Mouse (Mus musculus): ENCODE results near the gene Ugt1a6b.

Gene Ugt1a6b

DNA sequence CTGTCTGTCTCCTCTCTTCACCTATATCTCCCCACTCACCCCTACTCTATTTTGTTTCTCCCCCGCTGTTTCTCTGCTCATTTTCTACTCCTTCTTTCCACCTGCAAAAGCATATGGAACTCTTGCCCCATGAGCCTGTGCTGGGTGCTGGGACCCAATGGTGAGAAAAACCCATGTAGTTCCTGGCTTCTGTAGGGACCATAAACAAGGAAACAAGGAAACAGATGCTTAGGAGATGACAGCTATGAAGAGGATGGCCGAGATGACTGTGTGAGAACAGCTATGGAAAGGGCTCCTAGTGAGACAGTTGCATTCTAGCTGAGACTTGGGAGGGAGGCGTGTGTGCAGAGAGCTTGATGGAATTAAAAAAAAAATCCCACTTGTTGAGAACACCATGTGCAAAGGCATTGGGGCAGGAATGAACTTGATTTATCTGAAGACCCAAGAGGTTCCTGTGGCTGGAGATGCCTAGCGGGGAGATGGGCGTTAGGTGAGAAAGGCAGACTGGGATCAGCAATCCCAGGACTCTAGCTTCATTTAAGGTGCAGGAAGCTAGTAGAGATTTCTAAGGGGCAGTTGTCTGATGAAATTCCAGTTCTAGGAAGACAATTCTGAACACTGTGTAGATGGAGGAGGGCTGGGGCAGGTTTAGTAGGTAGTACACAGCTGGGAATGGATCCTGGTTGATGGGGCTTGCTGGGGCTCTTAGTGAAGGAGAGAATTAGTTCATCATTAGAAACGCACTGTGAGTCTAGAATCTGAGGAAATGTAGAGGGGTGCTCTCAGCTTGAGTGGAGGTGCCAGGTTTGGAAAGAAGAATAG lies 128.1 kb downstream of the Ugt1a6b start:
- ChIA-PET CTCF (interaction anchor here in 2 of 4 experiments (0.6 to 0.8 kb wide), 2 partner anchors 59 to 511 kb away, joined by 3 read pairs; no protein-coding TSS in a partner anchor), POLR2A (interaction anchor here in 1 of 4 experiments (1.0 to 1.2 kb wide), 2 partner anchors 9 to 11 kb away, joined by 4 to 5 read pairs; no protein-coding TSS in a partner anchor)

DNA sequence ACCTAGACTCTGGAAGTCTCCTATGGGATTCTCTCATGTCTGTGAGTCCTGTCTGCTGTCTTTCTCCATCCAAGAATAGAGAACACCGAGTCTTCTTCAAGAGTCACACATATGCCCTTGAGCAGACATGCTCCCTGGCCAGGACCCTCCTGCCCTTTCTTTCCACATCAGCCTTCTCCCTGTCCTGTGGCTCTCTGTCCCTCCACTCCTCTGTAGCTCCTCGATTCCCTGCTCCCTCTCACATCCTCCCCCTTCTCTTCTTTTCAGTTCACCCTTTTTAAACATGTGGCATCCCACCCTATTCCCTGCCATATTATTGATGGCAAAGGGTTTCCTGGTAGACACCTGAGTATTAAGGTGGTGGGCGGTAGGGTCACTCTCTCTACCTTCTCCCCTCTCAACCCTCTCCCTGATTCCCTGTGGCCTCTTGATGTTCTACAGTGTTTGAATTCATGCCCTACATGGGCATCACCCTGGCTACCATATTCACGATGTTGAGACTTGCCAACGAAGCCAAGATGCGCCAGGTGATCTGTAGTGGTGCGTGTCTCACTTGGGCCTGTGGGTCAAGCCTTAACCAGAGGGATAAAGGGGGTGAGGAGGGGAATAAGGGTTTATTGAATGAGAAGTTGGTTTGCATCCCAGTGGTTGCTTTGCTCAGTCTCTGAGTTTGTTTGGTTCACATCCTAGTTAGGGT lies 128.9 kb downstream of the Ugt1a6b start:
- CTCF ChIA-PET, result interaction anchor here in 1 of 4 experiments (0.7 kb wide), 1 partner anchor 9 kb away, joined by 3 read pairs; no protein-coding TSS in a partner anchor
- POLR2A ChIA-PET, result interaction anchor here in 1 of 4 experiments (0.7 to 3.0 kb wide), 5 partner anchors 9 to 879 kb away, joined by 3 to 15 read pairs (median 5); no protein-coding TSS in a partner anchor

DNA sequence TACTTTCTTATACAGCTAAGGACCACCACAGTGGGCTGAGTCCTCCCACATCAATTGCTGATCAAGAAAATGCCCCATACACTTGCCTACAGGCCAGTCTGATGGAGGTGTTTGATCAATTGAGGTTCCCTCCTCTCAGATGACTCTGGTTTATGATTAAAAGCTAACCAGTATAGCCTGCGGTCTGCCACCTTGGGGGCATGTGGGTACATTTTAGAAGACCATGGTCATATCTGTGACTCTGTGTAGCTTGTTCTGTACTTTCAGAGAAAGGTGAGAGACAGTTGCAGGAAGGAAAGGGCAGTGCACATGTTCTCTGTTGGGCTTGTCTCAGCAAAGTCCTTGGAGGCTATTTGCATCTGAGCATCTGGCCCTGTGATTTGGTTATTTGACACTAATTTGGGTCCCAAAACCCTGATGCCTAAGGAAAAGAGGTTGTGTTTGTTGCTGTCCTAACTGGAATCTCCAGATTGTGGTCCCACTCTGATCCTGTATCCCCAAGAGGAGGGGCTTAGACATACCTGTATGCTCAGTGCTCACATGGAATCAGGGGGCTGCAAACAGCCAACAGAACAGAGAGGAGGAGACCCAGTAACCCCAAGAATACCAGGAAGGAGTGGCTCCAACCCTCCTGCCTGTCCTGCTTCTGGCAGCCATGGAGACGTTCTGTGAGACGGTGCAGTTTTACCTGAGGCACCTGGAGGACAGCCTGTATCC lies 129.8 kb downstream of the Ugt1a6b start:
- ChIA-PET CTCF (interaction anchor here in 1 of 4 experiments (0.7 kb wide), 1 partner anchor 10 kb away, joined by 3 read pairs; no protein-coding TSS in a partner anchor), POLR2A (interaction anchor here in 2 of 4 experiments (0.6 to 3.0 kb wide), 7 partner anchors 10 to 880 kb away, joined by 3 to 15 read pairs (median 4); no protein-coding TSS in a partner anchor)

DNA sequence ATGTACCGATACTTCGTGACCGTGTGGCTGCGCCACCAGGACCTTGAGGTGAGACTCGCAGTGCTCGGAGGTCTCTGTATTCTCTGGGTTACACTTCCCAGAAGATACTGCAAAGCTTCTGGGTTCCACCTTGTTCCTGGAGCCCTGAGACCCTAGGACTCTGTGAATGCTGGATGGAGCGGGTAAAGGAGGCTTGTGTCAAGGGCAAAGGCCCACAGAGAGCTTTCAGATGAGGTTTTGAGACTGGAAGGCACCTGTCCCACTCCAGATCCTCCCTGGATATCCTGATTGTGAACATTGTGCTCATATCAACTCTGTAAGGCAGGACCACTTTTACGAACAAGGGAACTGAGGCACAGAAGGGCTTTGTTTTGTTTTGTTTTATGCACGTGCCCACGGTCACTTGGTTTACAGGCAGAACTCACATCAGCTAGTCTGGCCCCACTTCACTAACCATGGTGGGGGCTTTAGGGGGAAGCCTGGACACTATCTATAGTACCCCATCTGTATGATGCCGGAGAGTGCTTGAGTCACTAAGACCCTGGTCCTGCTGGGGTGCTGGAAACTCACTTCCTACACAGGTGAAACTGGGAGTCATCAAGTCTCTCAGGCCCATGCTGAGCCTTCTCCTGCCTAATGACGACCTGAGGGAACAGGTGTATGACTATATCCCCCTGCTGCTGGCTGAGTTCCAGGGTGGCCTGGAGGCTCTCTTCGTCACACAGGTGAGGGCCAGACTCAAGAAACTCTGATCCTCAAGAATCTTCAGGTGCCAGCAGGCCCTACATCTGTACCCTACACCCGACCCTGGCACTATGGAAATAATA lies 130.6 kb downstream of the Ugt1a6b start:
- CTCF ChIA-PET, result no interaction called here
- POLR2A ChIA-PET, result interaction anchor here in 3 of 4 experiments (0.5 to 3.0 kb wide), 8 partner anchors 9 to 32 kb away, joined by 3 to 15 read pairs (median 3); no protein-coding TSS in a partner anchor

DNA sequence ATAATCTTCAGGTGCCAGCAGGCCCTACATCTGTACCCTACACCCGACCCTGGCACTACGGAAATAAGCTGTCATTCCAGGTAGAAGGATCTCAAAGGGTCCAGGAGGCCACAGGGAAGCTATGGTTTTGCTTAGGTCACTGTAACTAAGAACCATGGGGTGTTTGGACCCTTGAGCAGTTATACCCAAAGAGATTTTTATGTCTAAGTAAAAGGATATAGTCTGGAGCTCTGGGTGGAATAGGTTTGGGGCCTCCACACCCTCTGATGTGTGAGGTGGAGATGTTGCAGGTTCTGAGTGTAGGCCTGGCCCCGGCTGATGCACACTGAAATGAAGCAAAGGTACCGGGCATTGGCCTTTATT lies 131.2 kb downstream of the Ugt1a6b start:
- CTCF ChIA-PET, result interaction anchor here in 1 of 4 experiments (0.6 kb wide), 1 partner anchor 666 kb away, joined by 3 read pairs; no protein-coding TSS in a partner anchor

DNA sequence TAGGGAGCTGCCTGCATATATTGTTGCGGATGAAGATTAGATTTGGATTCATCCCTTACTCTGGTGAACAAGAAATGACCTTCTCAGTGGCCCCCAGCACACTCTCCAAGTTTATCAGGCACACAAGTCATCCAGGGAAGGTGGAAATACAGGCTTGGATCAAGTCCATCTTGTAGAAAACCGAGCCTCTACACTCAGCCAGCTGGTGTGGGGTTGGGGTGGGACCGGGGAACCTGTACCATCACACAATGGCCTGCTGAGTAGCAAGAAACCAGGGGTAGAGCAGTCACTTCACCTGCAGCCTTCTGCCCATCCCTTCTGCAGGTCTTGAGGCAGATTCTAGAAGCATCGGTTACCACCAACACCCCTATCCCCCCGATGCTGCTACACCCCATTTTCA lies 131.6 kb downstream of the Ugt1a6b start:
- CTCF ChIA-PET, result interaction anchor here in 2 of 4 experiments (0.6 to 0.8 kb wide), 2 partner anchors 67 to 666 kb away, joined by 3 to 4 read pairs; no protein-coding TSS in a partner anchor
- POLR2A ChIA-PET, result interaction anchor here in 1 of 4 experiments (1.2 to 3.0 kb wide), 2 partner anchors 11 to 15 kb away, joined by 4 to 15 read pairs; no protein-coding TSS in a partner anchor

More for the DNA sequence above, 131.2 kb downstream of the Ugt1a6b start:
- POLR2A ChIA-PET, result interaction anchor here in 2 of 4 experiments (0.5 to 3.0 kb wide), 5 partner anchors 10 to 15 kb away, joined by 3 to 15 read pairs (median 3); no protein-coding TSS in a partner anchor

DNA sequence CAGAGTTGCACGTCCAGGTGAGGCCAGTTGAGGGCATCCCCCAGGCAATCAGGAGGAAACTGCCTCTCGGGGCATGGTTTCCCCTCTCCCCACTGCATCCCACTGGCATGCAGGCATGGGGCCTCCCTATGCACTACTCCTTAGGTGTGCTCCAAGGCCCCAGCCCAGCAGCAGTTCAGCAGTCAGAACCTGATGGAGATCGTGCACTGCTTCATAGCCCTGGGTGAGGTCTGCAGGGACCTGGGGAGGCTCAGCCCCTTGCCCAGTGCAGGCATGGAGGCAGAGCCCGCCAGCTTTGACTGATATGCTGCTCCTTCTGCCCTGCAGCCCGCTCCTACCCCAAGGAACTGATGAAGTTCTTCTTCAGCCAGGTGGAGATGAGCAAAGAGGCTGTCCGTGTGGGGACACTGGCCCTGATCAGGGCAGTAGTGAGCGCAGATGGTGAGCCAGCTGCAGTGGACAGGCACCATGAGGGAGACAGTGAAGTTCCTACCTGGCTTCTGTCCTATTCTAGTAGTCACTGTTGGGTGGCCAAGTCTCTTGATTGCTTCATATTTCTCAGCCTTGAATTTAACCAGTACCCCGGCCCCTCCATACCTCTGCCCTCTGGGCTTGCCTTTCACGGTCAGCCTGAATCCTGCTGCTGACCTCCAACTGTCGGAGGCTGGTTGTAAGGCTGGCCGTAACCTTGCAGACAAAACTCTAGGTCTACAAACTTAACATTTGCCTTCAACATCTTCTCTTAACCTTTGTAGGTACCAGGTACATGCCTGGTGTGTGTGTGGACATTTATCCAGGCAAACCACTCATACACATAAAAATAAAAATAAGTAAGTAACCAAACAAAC lies 132.2 kb downstream of the Ugt1a6b start:
- POLR2A ChIA-PET, result interaction anchor here in 2 of 4 experiments (0.7 to 3.0 kb wide), 5 partner anchors 9 to 97 kb away, joined by 3 to 15 read pairs (median 3); no protein-coding TSS in a partner anchor
- CTCF ChIA-PET, result interaction anchor here in 2 of 4 experiments (0.6 to 0.8 kb wide), 2 partner anchors 66 to 667 kb away, joined by 3 to 4 read pairs; no protein-coding TSS in a partner anchor

DNA sequence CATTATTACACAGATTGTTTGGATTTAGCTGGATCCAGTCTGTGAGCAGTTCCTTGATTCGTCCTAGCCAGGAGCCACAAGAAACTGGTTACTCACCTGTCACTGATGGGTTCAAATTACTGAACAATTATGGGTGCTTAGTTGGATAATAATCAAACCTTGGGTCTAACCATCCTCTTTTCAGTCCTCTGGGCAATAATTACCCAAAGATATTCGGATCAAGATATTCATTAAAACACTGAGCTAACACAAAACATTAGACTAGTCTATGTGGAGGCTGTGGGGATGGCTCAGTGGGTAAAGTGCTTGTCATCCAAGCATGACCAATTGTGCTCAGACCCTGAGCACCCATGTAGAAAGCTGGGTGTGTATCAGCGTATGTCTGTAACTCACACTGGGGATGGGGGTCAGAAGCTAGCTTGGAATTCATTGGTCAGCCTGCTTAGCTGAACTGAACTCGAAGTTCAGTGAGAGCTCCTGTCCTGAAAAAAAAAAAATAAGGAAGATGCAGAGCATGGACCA lies 132.9 kb downstream of the Ugt1a6b start:
- ChIA-PET CTCF (interaction anchor here in 1 of 4 experiments (0.6 kb wide), 1 partner anchor 70 kb away, joined by 3 read pairs; no protein-coding TSS in a partner anchor), POLR2A (interaction anchor here in 2 of 4 experiments (0.5 to 1.9 kb wide), 8 partner anchors 10 to 110 kb away, joined by 3 to 6 read pairs (median 4); no protein-coding TSS in a partner anchor)

DNA sequence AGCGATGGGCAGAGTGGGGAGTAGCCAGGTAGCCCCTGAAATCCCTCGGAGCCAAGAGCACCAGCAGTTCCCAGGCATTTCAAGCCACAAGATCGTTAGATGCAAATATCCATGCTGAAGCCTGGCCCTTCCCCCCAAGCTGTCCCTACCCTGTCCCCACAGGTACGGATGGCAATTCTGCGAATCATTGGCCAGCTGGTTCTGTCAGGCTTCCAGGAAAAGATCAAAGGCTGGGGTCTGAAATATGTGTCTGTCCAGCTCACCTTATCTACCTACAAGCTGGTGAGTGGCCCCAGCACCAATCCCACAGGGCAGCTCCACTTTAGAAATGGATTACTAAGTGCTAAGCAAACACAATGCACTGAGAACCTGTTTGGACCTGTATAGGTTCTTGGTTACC lies 134.3 kb downstream of the Ugt1a6b start:
- ChIA-PET CTCF (interaction anchor here in 2 of 4 experiments (0.7 to 1.5 kb wide), 2 partner anchors 40 to 50 kb away, joined by 3 read pairs; partner anchors contain the start of genes Hjurp (in 1 of the 2) and Trpm8 (in 1 of the 2)), POLR2A (interaction anchor here in 2 of 4 experiments (0.5 to 1.9 kb wide), 6 partner anchors 10 to 998 kb away, joined by 3 to 5 read pairs (median 4); no protein-coding TSS in a partner anchor)

DNA sequence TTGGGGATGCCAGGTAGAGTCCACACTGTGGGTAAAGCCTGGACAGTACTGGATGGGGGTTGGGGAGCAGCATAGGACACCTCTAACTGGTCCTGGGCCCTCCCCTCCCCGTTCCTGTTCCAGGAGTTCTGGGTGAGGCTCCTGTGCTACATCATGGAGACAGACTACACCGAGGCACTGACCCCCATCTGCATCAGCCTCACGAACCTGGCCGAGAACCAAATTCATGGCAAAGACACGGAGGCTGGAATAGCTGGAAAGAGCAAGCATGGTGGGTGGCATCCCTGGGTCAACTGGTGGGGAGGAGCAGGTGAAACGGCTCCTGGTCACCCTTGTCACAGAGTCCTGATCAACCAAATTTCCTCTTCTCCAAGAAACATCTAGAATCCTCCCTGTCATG lies 135.7 kb downstream of the Ugt1a6b start:
- POLR2A ChIA-PET, result interaction anchor here in 1 of 4 experiments (0.7 to 1.7 kb wide), 5 partner anchors 8 to 17 kb away, joined by 3 to 5 read pairs (median 3); no protein-coding TSS in a partner anchor

DNA sequence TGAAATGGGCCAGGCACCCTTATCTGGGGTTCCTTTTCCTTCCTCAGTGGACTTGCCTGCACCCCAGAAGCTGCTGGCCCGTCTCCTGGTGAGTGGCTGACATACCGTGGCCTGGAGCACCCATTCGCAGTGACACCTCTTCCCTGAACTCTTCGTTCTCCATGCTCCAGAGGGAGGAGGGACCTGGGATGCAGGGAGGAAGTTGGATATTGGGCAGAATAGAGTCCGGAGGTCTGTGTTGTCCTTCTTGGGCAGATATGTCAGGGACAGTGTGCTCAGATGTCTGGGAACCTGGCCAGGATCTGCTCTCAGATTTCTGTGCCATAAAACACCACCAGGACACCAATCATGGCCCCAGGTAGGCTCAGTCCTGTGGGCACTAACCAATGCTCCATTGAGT lies 137.0 kb downstream of the Ugt1a6b start:
- ChIA-PET POLR2A (interaction anchor here in 1 of 4 experiments (1.6 kb wide), 1 partner anchor 14 kb away, joined by 3 read pairs; no protein-coding TSS in a partner anchor), CTCF (no interaction called here)

More for the DNA sequence above, 135.7 kb downstream of the Ugt1a6b start:
- CTCF ChIA-PET, result interaction anchor here in 1 of 4 experiments (0.6 kb wide), 1 partner anchor 39 kb away, joined by 3 read pairs; the partner anchor contains the start of genes Hjurp and Trpm8

DNA sequence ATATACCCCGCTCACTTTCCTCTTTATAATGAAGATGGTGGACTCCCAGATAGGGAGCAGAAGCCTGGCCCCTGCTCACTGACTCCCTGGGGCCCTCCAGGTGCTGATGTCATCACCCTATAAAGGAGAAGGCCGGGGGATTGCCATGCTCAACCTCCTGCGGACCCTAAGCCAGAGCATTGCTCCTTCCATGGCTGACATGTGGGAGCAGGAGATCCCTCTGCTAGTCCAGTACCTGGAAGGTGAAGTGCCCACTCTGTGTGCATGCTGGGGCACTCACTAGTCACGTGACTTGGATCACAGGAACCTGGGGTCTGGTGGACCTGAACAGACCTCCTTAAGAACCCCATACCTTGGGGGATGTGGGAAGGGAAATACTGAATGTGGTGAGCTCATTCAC lies 137.5 kb downstream of the Ugt1a6b start:
- CTCF ChIA-PET, result interaction anchor here in 1 of 4 experiments (0.8 kb wide), 1 partner anchor 47 kb away, joined by 3 read pairs; no protein-coding TSS in a partner anchor
- POLR2A ChIA-PET, result interaction anchor here in 1 of 4 experiments (1.2 kb wide), 1 partner anchor 25 kb away, joined by 4 read pairs; no protein-coding TSS in a partner anchor

DNA sequence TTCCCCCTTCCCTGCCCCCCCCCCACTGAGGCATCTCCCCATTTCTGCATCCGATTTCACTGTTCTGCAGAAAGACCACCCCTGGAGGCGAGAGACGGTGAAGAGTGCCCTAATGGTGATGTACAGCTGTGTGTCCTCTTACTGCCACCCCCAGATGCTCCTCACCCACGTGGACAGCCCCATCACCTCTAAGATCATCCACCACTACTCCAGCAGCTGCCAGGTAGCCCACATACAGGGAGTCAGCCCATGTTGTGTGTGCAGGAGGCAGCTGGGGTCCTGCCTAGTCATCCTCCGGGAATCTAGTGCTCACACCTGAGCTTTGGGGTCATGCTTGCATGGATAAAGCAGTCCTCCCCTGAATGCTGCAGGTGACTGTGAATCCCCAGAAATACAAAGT lies 140.8 kb downstream of the Ugt1a6b start:
- CTCF ChIA-PET, result interaction anchor here in 2 of 4 experiments (0.5 to 4.1 kb wide), 4 partner anchors 41 to 213 kb away, joined by 3 to 11 read pairs (median 4); no protein-coding TSS in a partner anchor

DNA sequence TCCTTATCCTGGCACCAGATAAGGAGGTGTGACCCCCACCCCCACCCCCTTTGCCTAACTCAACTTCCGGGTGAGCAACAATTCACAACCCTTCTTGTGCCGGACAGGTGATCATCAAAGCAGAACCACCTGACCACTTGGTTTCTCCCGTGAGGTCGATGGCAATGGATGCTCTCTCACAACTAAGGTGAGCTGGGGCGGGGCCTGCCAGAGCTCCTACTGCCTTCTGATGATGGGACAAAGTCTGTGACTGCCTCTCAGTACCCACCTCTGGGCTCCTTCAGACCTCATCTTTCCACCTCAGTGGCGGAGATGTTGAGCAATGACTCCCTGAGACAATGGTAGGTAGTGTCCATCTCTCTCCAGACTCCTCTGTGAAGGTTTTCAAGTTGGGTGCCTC lies 142.8 kb downstream of the Ugt1a6b start:
- POLR2A ChIA-PET, result interaction anchor here in 2 of 4 experiments (0.7 to 13.5 kb wide), 5 partner anchors 9 to 31 kb away, joined by 3 to 143 read pairs (median 10); partner anchors contain the start of genes Hjurp (in 1 of the 2) and Trpm8 (in 1 of the 2)

More for the DNA sequence above, 140.8 kb downstream of the Ugt1a6b start:
- POLR2A ChIA-PET, result interaction anchor here in 3 of 4 experiments (0.6 to 2.1 kb wide), 6 partner anchors 10 to 1193 kb away, joined by 3 to 11 read pairs (median 6); partner anchors contain the start of genes Hjurp (in 1 of the 3) and Trpm8 (in 1 of the 3)

DNA sequence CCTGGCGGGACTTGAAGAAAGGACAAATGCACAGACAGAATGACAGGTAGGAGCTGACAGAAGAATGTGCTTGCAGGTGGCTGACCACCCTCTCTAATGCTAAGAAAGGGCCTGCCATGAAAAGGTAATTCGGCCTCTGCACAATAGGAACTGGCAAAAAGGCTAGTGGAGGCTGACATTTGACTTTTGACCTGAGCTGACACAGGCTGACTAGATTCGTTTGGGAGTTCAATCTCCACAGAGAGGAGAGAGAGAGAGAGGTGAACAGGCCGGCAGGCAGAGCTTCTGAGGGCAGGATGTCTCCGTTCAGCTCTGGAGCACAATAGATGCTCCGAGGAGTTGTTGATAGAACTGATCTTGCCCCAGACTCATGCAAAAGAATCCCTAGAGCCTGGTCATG lies 143.3 kb downstream of the Ugt1a6b start:
- POLR2A ChIA-PET, result interaction anchor here in 2 of 4 experiments (0.9 to 13.5 kb wide), 7 partner anchors 10 to 38 kb away, joined by 3 to 143 read pairs (median 4); no protein-coding TSS in a partner anchor
- CTCF ChIA-PET, result interaction anchor here in 3 of 4 experiments (0.5 to 1.9 kb wide), 3 partner anchors 39 to 197 kb away, joined by 3 to 6 read pairs (median 5); no protein-coding TSS in a partner anchor

More for the DNA sequence above, 142.8 kb downstream of the Ugt1a6b start:
- CTCF ChIA-PET, result interaction anchor here in 3 of 4 experiments (0.5 to 4.1 kb wide), 4 partner anchors 39 to 198 kb away, joined by 3 to 11 read pairs (median 6); no protein-coding TSS in a partner anchor

Data from embryonic stem cell, embryonic (primary cell).